Mouse (Mus musculus) kidney, adult 10 weeks (tissue): ENCODE measurements around the gene Gm3383. TPM values are rescaled to one million over a fixed set of nuclear protein-coding genes. Genes with fewer than 3 reads are reported as not detected.

ENCODE experiments used
- polyA plus RNA-seq: library from polyadenylated mRNA; stranded (reverse); fragments of 350-450 nt; fragmentation: Illumina TruSeq; extraction: RNeasy Lipid Tissue Mini Kit (QIAGEN cat#74804); gene quantifications from one replicate; pipeline ENCODE4 v1.2.3, GENCODE M21; 2014; ENCODE audit warnings: low read depth, low replicate concordance

The Gm3383 gene
- polyA plus RNA-seq, result 0.40 TPM

GRCm38 (mm10) chr14:5807882-5808281 lies at the start of gene Gm3383:
Gene Gm3383 (minus strand): TSS chr14:5807982.

GRCm38 (mm10) chr14:5830229-5830628 lies 22.4 kb upstream of the Gm3383 start, which contains the start of gene Gm3424:
Gene Gm3424 (minus strand): TSS chr14:5830329.

GRCm38 (mm10) chr14:5741477-5741876 lies 66.3 kb downstream of the Gm3383 start, which contains the start of gene Gm3373:
Gene Gm3373 (minus strand): TSS chr14:5741577.

GRCm38 (mm10) chr14:5687357-5687756 lies 120.4 kb downstream of the Gm3383 start, which contains the start of gene Gm9603:
Gene Gm9603 (minus strand): TSS chr14:5687457.

DNA sequence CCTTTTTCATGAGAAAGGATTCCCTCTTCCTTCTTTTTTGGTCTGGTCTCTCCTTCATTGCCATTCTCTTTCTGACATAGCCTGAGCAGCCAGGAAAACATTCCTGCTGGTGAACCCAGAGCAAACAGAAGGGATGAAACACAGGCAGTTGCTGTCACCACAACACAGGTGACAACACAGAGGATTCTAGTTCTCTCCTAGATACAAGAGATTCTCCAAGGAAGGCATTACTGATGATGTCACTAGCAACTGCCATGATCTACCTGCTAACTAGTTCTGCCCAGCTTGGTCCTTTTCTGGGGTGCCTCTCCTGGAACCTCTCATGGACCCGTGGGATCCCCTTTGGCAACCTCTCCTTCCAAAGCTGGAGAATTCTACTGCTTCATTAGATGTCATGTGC lies 174.9 kb downstream of the Gm3383 start, which contains the start of gene Gm8265:
Gm8265 (minus strand) TSS at position 101 of the 400 bp plus-strand sequence.

Other genes starting within 250 kb of the Gm3383 start
- gene Gm8265, start 175.0 kb downstream of the Gm3383 start, polyA plus RNA-seq, result not detected
- not detected for gene Gm9603, start 120.5 kb downstream of the Gm3383 start, polyA plus RNA-seq
- not detected for gene Gm3373, start 66.4 kb downstream of the Gm3383 start, polyA plus RNA-seq
- not detected for gene Gm3424, start 22.3 kb upstream of the Gm3383 start, polyA plus RNA-seq
- gene Gm8237, start 72.4 kb upstream of the Gm3383 start, polyA plus RNA-seq, result not detected
- gene Gm3248, start 153.8 kb upstream of the Gm3383 start, polyA plus RNA-seq, result not detected
- gene Gm3453, start 171.2 kb upstream of the Gm3383 start, polyA plus RNA-seq, result not detected